Mouse (Mus musculus): ENCODE results near the gene Gemin7. TPM values are rescaled to one million over a fixed set of nuclear protein-coding genes. Genes with fewer than 3 reads are reported as not detected.

Gemin7 gene
- polyA plus RNA-seq, 1 experiment: 117 TPM

DNA sequence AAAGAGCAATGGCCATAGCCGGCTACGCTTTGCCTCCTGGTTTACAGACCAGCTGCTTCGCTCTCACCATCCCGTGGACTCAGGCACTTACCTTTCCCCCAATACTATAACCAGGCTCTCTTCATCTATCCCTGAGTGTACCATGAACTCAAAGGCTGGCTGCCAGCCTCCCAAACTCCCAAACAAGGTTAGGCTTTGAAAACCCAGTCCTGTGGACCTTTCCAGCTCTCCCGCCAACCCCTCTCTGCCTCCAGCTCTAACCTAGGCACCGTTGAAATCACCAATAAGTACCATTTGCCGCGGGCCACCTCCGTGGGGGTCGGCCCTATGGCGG lies 16.0 kb downstream of the Gemin7 start:
- TF ChIP-seq GATA1 (IDR thresholded peaks at IDR 0.05; ENCODE audit: low read length): no peak

DNA sequence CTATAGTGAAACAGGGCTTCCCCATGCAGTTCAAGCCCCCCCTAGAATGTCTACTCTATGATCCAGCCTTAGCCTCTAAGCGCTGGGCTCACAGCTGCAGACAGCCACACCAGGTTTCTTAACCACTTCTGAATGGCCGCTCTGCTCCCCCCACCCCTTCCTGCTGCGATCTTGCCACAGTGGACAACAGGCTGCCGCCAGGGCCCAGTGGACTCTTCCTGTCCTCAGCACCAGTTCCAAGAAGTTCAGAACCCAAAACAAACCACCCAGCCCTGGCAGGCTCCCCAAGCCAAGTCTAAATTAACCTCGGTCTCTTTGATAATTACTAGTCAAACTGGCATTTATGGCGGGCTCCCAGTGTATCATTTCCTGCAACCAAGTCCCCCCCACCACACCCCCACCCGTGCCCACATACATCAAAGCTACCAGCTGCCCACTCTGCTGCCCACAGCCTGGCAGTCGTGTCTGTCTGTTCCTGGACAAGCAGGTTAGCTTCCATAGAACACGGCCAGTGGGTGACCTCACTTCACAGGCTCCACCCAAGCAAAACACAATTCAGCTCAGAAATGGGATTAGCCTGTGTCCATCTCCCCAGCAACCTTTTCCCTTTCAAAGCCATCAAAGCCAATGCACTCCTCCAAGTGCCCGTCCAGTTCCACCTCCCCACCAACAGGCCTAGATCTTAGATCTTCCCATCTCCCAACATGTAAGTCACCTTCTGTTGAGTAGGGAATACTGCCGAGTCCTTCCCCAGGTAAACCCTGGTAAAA lies 16.7 kb downstream of the Gemin7 start:
- TF ChIP-seq GATA1 (IDR thresholded peaks at IDR 0.05; ENCODE audit: low read length): no peak

- no peak for TF ChIP-seq GATA1 (IDR thresholded peaks at IDR 0.05; ENCODE audit: low read length)
Measured at GRCm38 (mm10) chr7:19558965-19559364, 18.4 kb downstream of the Gemin7 start.

DNA sequence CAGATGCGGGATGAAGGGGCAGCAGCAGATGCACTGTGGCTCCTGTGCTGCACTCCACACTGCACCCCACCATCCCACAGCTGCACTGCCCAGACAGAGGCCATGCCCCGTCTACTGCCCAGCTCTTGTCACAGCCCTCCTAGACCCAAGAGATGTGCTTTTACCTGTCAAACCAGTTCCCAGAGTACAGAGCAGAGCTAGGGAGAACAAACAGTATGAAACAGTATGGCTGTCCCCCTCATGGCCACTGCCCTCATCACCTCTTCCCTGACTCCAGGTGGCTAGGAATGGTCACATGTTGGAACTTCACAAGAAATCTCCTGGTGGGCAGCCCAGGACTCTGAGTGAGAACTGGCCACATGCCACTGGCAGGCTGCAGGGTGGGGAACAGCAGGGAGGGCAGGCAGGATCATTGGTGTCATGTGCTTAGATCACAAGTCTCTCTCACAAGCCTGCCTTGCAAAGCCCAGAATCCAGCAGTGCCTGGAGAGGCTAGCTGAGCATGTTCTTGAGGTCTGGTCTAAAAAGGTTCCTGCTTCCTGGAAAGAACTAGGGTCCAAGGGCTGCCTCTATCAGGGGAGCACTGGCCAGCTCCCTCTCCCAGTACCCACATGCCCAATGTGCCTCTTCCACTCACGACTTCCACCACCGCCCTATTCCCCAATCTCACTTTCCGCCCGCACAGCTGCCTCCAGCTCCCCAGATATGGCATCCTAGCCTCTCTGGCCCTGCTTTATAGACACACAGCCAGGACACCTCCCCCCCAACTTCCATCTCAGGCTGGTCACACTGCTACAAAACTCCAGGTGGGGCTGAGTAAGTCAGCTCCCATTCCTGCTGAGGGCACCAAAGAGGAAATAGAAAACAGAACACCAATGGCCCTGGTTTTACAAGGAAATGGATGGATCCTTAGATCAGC lies 19.2 kb downstream of the Gemin7 start:
- TF ChIP-seq GATA1 (IDR thresholded peaks at IDR 0.05; ENCODE audit: low read length): no peak

DNA sequence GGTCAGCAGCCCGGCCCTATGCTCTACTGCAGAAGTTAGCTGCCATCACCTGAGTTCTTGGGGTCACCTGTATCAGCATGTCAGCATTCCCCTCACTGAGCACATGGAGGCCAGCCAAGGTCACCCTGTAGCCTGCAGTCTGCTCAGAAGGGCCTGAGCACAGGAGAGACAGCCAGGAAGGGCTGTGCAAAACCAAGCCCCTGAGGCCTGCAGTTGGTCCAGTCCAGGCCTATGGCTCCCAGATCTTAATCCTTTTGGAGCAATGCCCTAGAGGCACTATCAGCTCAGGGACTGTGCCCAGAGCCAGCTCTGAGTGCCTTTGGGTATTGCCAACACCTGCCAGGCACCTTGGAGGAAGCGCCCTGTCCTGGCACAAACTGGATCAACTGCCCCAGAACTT lies 20.3 kb downstream of the Gemin7 start:
- TF ChIP-seq GATA1 (IDR thresholded peaks at IDR 0.05; ENCODE audit: low read length): no peak

GRCm38 (mm10) chr7:19554168-19554567 lies 23.2 kb downstream of the Gemin7 start:
- TF ChIP-seq GATA1 (IDR thresholded peaks at IDR 0.05; ENCODE audit: low read length): no peak

DNA sequence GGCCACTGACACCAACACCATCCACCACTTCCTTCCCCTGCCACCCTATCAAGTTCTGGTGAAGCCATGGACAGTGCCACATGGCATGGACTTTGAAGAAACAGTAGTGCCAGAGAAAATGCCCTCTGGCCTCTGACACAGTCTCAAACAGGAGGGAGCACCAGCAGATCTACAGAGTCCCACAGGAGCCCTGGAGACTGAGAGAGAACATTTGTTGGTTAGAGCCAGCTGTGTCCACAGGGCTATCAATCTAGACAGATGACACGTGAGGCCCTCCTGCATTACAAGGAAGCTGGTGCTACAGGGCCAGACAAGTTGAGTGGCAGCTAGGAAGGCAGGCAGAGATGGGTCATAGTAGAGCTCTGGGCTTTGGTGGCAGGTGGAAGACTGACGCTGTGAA lies 25.0 kb downstream of the Gemin7 start:
- no peak for TF ChIP-seq GATA1 (IDR thresholded peaks at IDR 0.05; ENCODE audit: low read length)

DNA sequence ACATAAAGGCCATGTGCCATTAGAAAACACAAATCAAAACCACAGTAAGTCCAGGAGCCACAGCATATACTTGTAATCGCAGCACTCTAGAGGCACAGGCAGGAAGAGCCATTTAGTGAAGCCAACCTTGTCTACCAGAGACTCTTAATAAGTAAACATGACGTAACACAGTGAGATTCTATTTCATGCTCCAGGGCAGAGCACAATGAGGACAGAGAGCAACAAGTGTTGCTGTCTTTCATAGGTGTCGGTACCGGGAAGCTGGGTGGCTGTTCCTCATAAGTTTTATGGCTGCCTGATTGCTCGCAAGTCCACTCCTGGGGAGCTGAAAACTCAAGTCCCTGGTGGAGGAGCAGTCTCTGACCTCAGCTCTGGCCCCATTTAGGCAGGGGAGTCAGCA lies 25.8 kb downstream of the Gemin7 start:
- TF ChIP-seq GATA1 (IDR thresholded peaks at IDR 0.05; ENCODE audit: low read length): no peak

- TF ChIP-seq GATA1 (IDR thresholded peaks at IDR 0.05; ENCODE audit: low read length): no peak
Measured at GRCm38 (mm10) chr7:19549394-19549793, 28.0 kb downstream of the Gemin7 start.

- TF ChIP-seq GATA1 (IDR thresholded peaks at IDR 0.05; ENCODE audit: low read length): no peak
Measured at GRCm38 (mm10) chr7:19547344-19547969, 29.9 kb downstream of the Gemin7 start.

DNA sequence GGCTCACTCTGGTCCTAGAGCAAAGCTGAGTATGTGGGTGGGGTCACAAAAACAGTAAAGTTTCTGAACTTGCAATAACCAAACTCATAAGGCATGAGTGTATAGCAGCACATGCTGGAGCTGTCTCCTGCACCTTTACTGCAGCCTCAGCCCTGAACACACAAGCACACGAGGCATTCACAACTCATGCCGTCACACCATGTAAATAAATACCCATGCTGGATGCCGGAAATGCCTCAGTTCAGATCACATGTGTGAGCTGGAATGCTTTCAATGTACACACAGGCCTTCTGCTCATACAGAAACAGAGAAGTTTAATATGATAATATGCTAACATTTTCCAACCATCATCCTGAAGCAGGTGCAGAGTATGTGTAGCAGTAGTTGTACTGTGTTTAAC lies 31.4 kb downstream of the Gemin7 start:
- no peak for TF ChIP-seq GATA1 (IDR thresholded peaks at IDR 0.05; ENCODE audit: low read length)

DNA sequence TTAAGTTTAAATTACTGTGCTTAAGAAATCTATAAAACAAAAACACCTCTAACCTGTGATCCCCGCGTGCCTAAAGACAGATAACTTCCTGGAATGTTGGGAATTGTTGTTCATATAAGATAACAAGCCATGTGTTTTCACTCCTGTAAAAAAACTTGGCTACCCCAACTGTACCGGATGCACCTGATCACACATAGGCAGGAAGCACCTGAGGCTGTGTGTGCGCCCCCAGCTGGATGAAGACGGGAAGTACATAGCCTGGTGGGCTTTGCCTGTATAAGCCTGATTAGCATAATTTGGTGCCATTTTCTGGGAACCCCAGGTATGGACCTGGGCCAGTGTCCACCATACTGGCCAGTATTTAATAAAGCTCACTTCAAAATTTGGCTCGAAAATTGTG lies 33.8 kb downstream of the Gemin7 start:
- TF ChIP-seq GATA1 (IDR thresholded peaks at IDR 0.05; ENCODE audit: low read length): no peak

DNA sequence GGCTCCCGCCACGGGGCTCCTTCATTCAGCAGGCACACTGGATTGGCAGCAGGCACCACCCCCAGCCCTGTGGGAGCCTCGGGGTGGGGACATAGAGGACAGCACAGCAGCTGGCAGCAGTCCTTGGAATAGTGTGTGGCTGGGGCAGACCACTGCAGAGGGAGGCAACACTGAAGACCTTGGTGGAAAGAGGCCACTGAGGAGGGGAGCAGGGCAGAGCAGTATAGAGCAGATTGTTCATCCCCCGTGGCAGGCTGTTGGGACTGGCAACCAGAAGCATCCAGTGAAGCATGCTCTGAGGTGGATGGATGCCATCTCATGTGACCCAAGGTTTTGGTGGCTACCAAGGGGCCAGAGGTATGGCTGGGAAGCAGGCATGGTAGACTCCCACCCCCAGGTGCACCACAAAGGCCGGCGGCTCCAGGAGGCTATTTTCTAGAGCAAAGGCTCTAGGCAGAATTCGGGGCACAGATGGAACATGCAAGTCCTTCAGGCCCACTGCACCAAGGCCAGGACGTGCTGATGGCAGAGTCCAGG lies 35.2 kb downstream of the Gemin7 start:
- no peak for TF ChIP-seq GATA1 (IDR thresholded peaks at IDR 0.05; ENCODE audit: low read length)

DNA sequence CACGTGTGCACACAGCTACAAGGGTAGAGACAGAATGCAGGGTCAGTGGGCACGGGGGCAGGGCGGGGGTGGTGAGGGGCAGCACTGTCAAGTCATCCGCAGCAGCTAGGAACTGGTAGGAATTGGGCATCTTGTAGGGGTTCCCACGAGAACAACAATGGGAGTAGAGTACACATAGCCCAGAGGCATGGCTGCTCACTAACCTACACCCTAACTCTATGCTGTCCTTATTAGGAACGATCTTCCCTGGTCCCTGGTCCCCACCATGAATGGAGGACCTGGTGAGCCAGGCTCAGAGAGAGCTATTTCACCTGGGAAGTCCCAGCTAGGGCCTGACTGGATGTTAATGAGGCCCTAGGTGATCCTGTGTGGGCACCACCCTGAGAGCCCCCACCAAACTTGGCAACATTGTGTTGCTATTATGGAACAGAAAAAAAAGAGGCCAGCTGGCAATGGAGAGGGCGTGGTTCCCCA lies 35.7 kb downstream of the Gemin7 start:
- no peak for TF ChIP-seq GATA1 (IDR thresholded peaks at IDR 0.05; ENCODE audit: low read length)

- no peak for TF ChIP-seq GATA1 (IDR thresholded peaks at IDR 0.05; ENCODE audit: low read length)
Measured at GRCm38 (mm10) chr7:19540771-19541566, 36.4 kb downstream of the Gemin7 start.

Data from G1E-ER4 (cell line).